Mouse (Mus musculus) small intestine, adult 10 weeks (tissue): Measurements from ENCODE around the gene Tex47. TPM values are rescaled to one million over a fixed set of nuclear protein-coding genes. Genes with fewer than 3 reads are reported as not detected.

Experiments
- polyA plus RNA-seq: library from polyadenylated mRNA; stranded (reverse); fragments of 350-450 nt; fragmentation: Illumina TruSeq; extraction: RNeasy Lipid Tissue Mini Kit (QIAGEN cat#74804); gene quantifications from one replicate; pipeline ENCODE4 v1.2.3, GENCODE M21; 2014; ENCODE audit warnings: low replicate concordance

The Tex47 gene
- polyA plus RNA-seq, result not detected

DNA sequence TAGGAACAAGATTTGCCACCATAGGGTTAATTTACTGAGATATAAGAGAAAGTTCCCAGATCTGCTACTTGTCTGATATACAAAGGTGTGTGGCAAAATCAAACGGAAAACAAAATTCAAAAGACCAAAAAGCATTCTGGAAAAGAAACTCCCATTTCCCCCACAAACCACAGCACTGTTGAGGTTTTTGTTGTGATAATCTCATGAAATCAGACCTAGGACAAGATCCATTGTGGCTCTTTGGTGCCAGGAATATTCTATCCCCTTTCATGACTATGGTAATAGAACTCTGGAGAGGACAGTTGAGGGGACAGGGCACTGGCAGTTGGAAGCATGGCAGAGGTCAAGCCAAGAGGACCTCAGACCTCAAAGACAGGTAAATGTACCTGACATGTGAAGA, at the start of gene Tex47:
Gene Tex47, plus strand, starts transcription at position 301 of the 400 bp plus-strand sequence.

DNA sequence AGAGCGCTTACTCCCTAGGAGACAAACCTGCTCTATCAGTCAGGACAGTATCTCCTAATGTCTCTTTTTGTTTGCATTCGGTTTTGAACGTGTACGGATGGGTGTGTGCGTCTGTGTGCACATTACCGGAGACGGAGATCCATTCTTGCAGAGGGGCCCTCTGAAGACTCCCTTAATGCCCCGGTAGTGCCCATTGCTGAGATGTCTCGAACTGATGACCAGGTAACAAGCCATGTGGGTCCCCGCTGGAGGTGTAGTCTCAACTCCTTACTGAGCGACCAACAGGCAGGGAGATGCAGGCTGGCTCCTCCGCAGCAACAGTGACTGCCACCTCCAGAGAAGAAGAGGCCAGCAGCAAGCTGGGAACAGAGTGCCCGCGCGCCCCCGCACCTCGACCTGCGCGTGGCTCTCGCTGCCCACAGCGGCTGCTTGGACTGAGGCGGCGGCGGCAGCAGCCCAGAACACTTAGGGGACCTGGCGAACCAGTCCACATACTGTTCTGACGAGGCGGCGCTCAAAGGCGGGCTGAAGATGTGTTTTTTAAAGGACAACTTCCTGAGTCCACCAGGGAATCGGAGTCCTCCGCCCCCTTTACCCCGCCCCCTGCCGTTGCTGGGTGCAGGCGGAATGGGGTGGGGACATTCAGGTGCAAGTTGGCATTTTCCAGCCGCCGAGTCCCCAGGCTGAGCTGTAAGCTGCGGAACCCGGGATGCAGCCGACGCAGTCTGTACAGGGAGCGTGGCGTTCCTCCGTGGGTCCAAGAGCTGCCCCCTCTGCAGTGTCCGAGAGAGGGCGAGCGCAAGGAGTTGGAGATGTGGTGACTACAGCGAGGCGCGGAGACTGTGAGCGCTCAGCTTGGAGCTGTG, 40.5 kb downstream of the Tex47 start, which contains the start of gene Zfp804b:
Gene Zfp804b, minus strand, starts transcription at position 612 of the 866 bp plus-strand sequence.

Other genes starting within 250 kb of the Tex47 start
- gene Zfp804b, start 40.6 kb downstream of the Tex47 start, polyA plus RNA-seq, result 0.11 TPM